In the genomic region with DNA sequence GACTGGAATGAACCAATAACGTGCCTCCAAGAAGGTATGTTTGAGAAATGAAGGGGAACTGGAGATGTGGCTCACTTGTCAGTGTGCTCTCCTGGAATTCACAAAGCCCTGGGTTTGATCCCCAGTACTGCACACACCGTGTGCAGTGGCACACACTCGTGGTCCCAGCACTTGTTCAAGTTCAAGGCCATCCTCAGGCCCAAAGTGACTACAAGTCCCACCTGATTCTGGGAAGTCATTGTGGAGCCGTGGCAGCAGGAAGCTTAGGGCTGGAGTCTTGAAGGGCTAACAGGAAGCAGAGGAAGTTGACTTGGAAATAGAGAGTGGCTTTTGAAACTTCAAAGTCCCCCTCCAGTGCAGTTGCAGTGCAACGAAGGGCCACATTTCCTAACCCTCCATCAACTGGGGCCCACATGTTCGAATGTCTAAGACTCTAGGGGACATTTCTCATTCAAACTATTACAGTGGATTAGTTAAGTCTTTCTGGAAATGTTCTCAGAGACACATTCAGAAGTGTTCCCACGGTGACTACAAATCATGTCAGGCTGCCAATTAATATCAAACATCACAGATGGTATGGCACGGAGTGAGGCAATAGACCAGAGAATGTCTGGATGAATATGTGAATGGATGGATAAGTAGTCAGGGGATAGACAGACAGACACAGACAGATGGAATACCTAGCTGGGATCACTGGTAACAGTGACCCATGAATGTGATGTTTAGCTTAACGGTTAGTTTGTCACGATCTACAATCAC, we compare ENCODE assay signal across 18 mouse cellular contexts. TPM values are rescaled to one million over a fixed set of nuclear protein-coding genes. Genes with fewer than 3 reads are reported as not detected.
DNase-seq lines count a peak whose midpoint lies in the region; ATAC-seq and TF ChIP-seq lines count a peak whose summit lies in the region.
"Had no signal": no experiment of that assay in that cellular context is flagged by ENCODE, and none has a peak within 500 bp of the region (broad histone marks: within the 10 kb centered on the region; RNA-seq: fewer than 3 reads in every experiment).

No protein-coding gene starts in this region.

- no peak overlapping the region for H3K4me2 ChIP-seq in heart, embryonic 16.5 days (ENCODE audit: low read depth, low read length)
- no peak overlapping the region for H3K4me2 ChIP-seq in lung, embryonic 14.5 days
- H3K4me2 ChIP-seq: limb, embryonic 13.5 days; midbrain, embryonic 11.5 days had no signal

- intact Hi-C loops in heart, postnatal 25 days (cut with DNase I): no loop called here

- no peak overlapping the region for H3K9ac ChIP-seq in heart, embryonic 16.5 days (ENCODE audit: low read length)
- H3K9ac ChIP-seq in lung, embryonic 14.5 days: no peak overlapping the region
- H3K9ac ChIP-seq: limb, embryonic 13.5 days; liver, embryonic 14.5 days had no signal

- peak overlapping the region; percentile 60; the same call in 1 of the 2 replicates for H3K27ac ChIP-seq in heart, embryonic 16.5 days (ENCODE audit: low read length)
- H3K27ac ChIP-seq in lung, embryonic 14.5 days (ENCODE audit: low read depth): 0 out of 2 replicates have a peak overlapping the region, but pooled peaks have one; percentile 0
- H3K27ac ChIP-seq: limb, embryonic 13.5 days; liver, embryonic 14.5 days; macrophage had no signal

- no peaks in the 10 kb centered on the region for H3K27me3 ChIP-seq in heart, embryonic 16.5 days (ENCODE audit: control insufficient read depth, insufficient read depth, low read length)
- H3K27me3 ChIP-seq in lung, embryonic 14.5 days (ENCODE audit: insufficient read depth, low read length): no peaks in the 10 kb centered on the region
- H3K27me3 ChIP-seq: limb, embryonic 13.5 days had no signal

- no peaks in the 10 kb centered on the region for H3K4me1 ChIP-seq in heart, embryonic 16.5 days (ENCODE audit: control insufficient read depth, insufficient read depth, low read length)
- H3K4me1 ChIP-seq in lung, embryonic 14.5 days (ENCODE audit: insufficient read depth): no peaks in the 10 kb centered on the region

- H3K9me3 ChIP-seq in heart, embryonic 16.5 days (replicated peaks; ENCODE audit: control insufficient read depth, low read length): no peaks in the 10 kb centered on the region
- H3K9me3 ChIP-seq in lung, embryonic 14.5 days (ENCODE audit: low read depth, low read length): no peaks in the 10 kb centered on the region
- H3K9me3 ChIP-seq: limb, embryonic 13.5 days had no signal

- ATAC-seq in heart, embryonic 16.5 days (replicated peaks; ENCODE audit: extremely low read depth, insufficient read depth, low FRiP score): no peak
- ATAC-seq in lung, embryonic 14.5 days (ENCODE audit: insufficient read depth): no peak
- ATAC-seq: hindbrain, embryonic 16.5 days had no signal

- no peak for DNase-seq in heart, postnatal 25 days (ENCODE audit: low spot score)
- DNase-seq in lung, embryonic 14.5 days: no peak
- DNase-seq in lung, postnatal 14 days: no peak
- peak; percentile 16 for DNase-seq in brain, embryonic 14.5 days (ENCODE audit: low read depth)
- DNase-seq in layer of hippocampus, adult 9-11 months: peak; percentile 51
- DNase-seq in adrenal gland, postnatal 36 days: no peak
- no peak for DNase-seq in thymus, postnatal 25 days
- DNase-seq: adrenal gland, adult 2 months; cerebellum, adult 11 months; cerebellum, postnatal 14 days; kidney, adult 11 months; right cerebral cortex, postnatal 4 days had no signal

- 73% methylated on average over 10 of the region's 10 CpGs for WGBS in heart, embryonic 16.5 days
- WGBS in lung, embryonic 14.5 days: 79% methylated on average over 10 of the region's 10 CpGs

- no peak overlapping the region for H3K4me3 ChIP-seq in heart, embryonic 16.5 days (ENCODE audit: low read length)
- no peak overlapping the region for H3K4me3 ChIP-seq in lung, embryonic 14.5 days (ENCODE audit: low read depth, low read length)
- H3K4me3 ChIP-seq: limb, embryonic 13.5 days had no signal

- H3K36me3 ChIP-seq in heart, embryonic 16.5 days (ENCODE audit: control insufficient read depth, insufficient read depth): no peaks in the 10 kb centered on the region
- no peaks in the 10 kb centered on the region for H3K36me3 ChIP-seq in lung, embryonic 14.5 days (ENCODE audit: insufficient read depth)
- H3K36me3 ChIP-seq: limb, embryonic 13.5 days had no signal

- TF ChIP-seq CTCF in lung, embryonic 14.5 days (IDR thresholded peaks at IDR 0.05; ENCODE audit: low read depth): no peak
- no peak for TF ChIP-seq CTCF in brain, embryonic 14.5 days (IDR thresholded peaks at IDR 0.05; ENCODE audit: borderline replicate concordance, extremely low read depth, insufficient read depth, insufficient read length)

- TF ChIP-seq POLR2A in brain, embryonic 14.5 days (IDR thresholded peaks at IDR 0.05; ENCODE audit: borderline replicate concordance, extremely low read depth, insufficient read depth, insufficient read length, poor library complexity, severe bottlenecking): no peak

RNA-seq across cellular contexts. Expression of gene Cops8, which starts 54.7 kb away (rescaled TPM):
- polyA plus RNA-seq in heart, embryonic 16.5 days (2015; fragmentation: Nextera tagmentation; extraction: Ambion mirVana): 117 and 121 TPM in 2 replicates
- 10 to 100 TPM; 77.1 to 87.2 TPM for total RNA-seq in heart, postnatal 25 days (2021)
- 157 and 163 TPM in 2 replicates for polyA plus RNA-seq in lung, embryonic 14.5 days (2014; fragmentation: Nextera tagmentation; extraction: Ambion mirVana)
- polyA plus RNA-seq in brain, embryonic 14.5 days (2012; rRNA removed): 112 and 132 TPM in 2 replicates
- 10 to 100 TPM; 68.9 to 93.9 TPM for total RNA-seq in adrenal gland, postnatal 36 days (2021)

Comparison
In these comparisons a context has a peak if more than half of its experiments do, and no peak if none do; other contexts are left out.
1. DNase-seq: peak in brain, embryonic 14.5 days (single experiment) and layer of hippocampus, adult 9-11 months (single experiment); none in heart, postnatal 25 days (single experiment), lung, embryonic 14.5 days (single experiment), lung, postnatal 14 days (single experiment), adrenal gland, postnatal 36 days (0 of 2) and thymus, postnatal 25 days (single experiment).